27 mouse cellular contexts compared by ENCODE assay signal in genomic region chr6:64063858-64064257, GRCm38 (mm10).
DNase-seq lines count a peak whose midpoint lies in the region; ATAC-seq and TF ChIP-seq lines count a peak whose summit lies in the region.
"Had no signal": no experiment of that assay in that cellular context is flagged by ENCODE, and none has a peak within 500 bp of the region (broad histone marks: within the 10 kb centered on the region; RNA-seq: fewer than 3 reads in every experiment).

No protein-coding gene starts in this region.

- H3K36me3 ChIP-seq in forebrain, postnatal 0 days (ENCODE audit: insufficient read depth) = no peaks in the 10 kb centered on the region
- no peaks in the 10 kb centered on the region for H3K36me3 ChIP-seq in forebrain, embryonic 10.5 days (replicated peaks)
- H3K36me3 ChIP-seq in midbrain, embryonic 13.5 days = no peaks in the 10 kb centered on the region
- H3K36me3 ChIP-seq: embryonic facial prominence, embryonic 13.5 days; G1E; limb, embryonic 10.5 days; limb, embryonic 15.5 days; liver, embryonic 13.5 days; neural tube, embryonic 15.5 days had no signal

- peak; percentile 54 for ATAC-seq in forebrain, postnatal 0 days
- ATAC-seq in midbrain, embryonic 13.5 days = peak; percentile 68; the same call in 1 of the 2 replicates
- ATAC-seq: intestine, embryonic 16.5 days; lung, postnatal 0 days; Patski had no signal

- WGBS in forebrain, postnatal 0 days = 64% methylated on average over 7 of the region's 7 CpGs
- 87% methylated on average over 7 of the region's 7 CpGs for WGBS in forebrain, embryonic 10.5 days
- WGBS in midbrain, embryonic 13.5 days = 34% methylated on average over 7 of the region's 7 CpGs

- TF ChIP-seq CTCF in forebrain, postnatal 0 days (IDR thresholded peaks at IDR 0.05; ENCODE audit: low read depth) = no peak

- no peak overlapping the region for H3K4me3 ChIP-seq in forebrain, postnatal 0 days (ENCODE audit: low read depth, low read length)
- no peak overlapping the region for H3K4me3 ChIP-seq in forebrain, embryonic 10.5 days
- H3K4me3 ChIP-seq in midbrain, embryonic 13.5 days (replicated peaks) = no peak overlapping the region
- H3K4me3 ChIP-seq: embryonic facial prominence, embryonic 13.5 days; limb, embryonic 10.5 days; limb, embryonic 15.5 days; liver, embryonic 13.5 days; megakaryocyte, embryonic 14.5 days; neural tube, embryonic 15.5 days had no signal

- no peak overlapping the region for H3K27ac ChIP-seq in forebrain, postnatal 0 days (ENCODE audit: low read depth, low read length)
- no peak overlapping the region for H3K27ac ChIP-seq in forebrain, embryonic 10.5 days
- H3K27ac ChIP-seq in midbrain, embryonic 13.5 days = peak overlapping the region; percentile 4; the same call in 1 of the 2 replicates
- H3K27ac ChIP-seq: embryonic facial prominence, embryonic 13.5 days; limb, embryonic 10.5 days; limb, embryonic 15.5 days; liver, embryonic 13.5 days; neural tube, embryonic 15.5 days had no signal

- no peaks in the 10 kb centered on the region for H3K4me1 ChIP-seq in forebrain, postnatal 0 days (ENCODE audit: insufficient read depth)
- no peaks in the 10 kb centered on the region for H3K4me1 ChIP-seq in forebrain, embryonic 10.5 days
- 0 out of 2 replicates have a peak, but pooled peaks cover 4% of the 10 kb centered on the region for H3K4me1 ChIP-seq in midbrain, embryonic 13.5 days (replicated peaks)
- H3K4me1 ChIP-seq: embryonic facial prominence, embryonic 13.5 days; limb, embryonic 10.5 days; limb, embryonic 15.5 days; liver, embryonic 13.5 days; megakaryocyte, embryonic 14.5 days; neural tube, embryonic 15.5 days had no signal

- no peaks in the 10 kb centered on the region for H3K9me3 ChIP-seq in forebrain, postnatal 0 days (ENCODE audit: low read length)
- no peaks in the 10 kb centered on the region for H3K9me3 ChIP-seq in forebrain, embryonic 10.5 days
- no peaks in the 10 kb centered on the region for H3K9me3 ChIP-seq in midbrain, embryonic 13.5 days
- H3K9me3 ChIP-seq: embryonic facial prominence, embryonic 13.5 days; G1E; limb, embryonic 10.5 days; limb, embryonic 15.5 days; liver, embryonic 13.5 days; megakaryocyte, embryonic 14.5 days; neural tube, embryonic 15.5 days had no signal

- no peak overlapping the region for H3K4me2 ChIP-seq in forebrain, postnatal 0 days (ENCODE audit: low read depth)
- H3K4me2 ChIP-seq in midbrain, embryonic 13.5 days (replicated peaks) = 0 out of 2 replicates have a peak overlapping the region, but pooled peaks have one; percentile 3
- H3K4me2 ChIP-seq: embryonic facial prominence, embryonic 13.5 days; limb, embryonic 15.5 days; liver, embryonic 13.5 days; neural tube, embryonic 15.5 days had no signal

- no peak overlapping the region for H3K9ac ChIP-seq in forebrain, postnatal 0 days
- H3K9ac ChIP-seq in midbrain, embryonic 13.5 days (replicated peaks) = no peak overlapping the region
- H3K9ac ChIP-seq: embryonic facial prominence, embryonic 13.5 days; limb, embryonic 15.5 days; liver, embryonic 13.5 days; neural tube, embryonic 15.5 days had no signal

- DNase-seq in forebrain, postnatal 0 days = peak; percentile 44
- no peak for DNase-seq in forebrain, embryonic 10.5 days (ENCODE audit: extremely low spot score, low spot score)
- peak; percentile 9 for DNase-seq in right cerebral cortex, postnatal 4 days
- DNase-seq in right cerebral cortex, postnatal 36 days (ENCODE audit: low spot score in 2 of 2) = no peak
- DNase-seq in adrenal gland, postnatal 25 days = no peak
- DNase-seq in adrenal gland, postnatal 36 days = no peak
- DNase-seq in cerebellum, adult 11 months = no peak
- DNase-seq: adrenal gland, postnatal 14 days; cerebellum, adult 18-20 months; cerebellum, postnatal 10 days; gastrocnemius, postnatal 14 days; heart, postnatal 14 days; kidney, adult 9 months; kidney, postnatal 10 days; liver, embryonic 13.5 days; lung, adult 18-20 months; lung, postnatal 4 days had no signal

- no peaks in the 10 kb centered on the region for H3K27me3 ChIP-seq in forebrain, postnatal 0 days (ENCODE audit: insufficient read depth, low read length)
- no peaks in the 10 kb centered on the region for H3K27me3 ChIP-seq in forebrain, embryonic 10.5 days (ENCODE audit: poor library complexity, severe bottlenecking)
- H3K27me3 ChIP-seq in midbrain, embryonic 13.5 days = no peaks in the 10 kb centered on the region
- H3K27me3 ChIP-seq: embryonic facial prominence, embryonic 13.5 days; limb, embryonic 15.5 days; liver, embryonic 13.5 days; megakaryocyte, embryonic 14.5 days; neural tube, embryonic 15.5 days had no signal

Comparison
In these comparisons a context has a peak if more than half of its experiments do, and no peak if none do; other contexts are left out.
1. DNase-seq: peak in forebrain, postnatal 0 days (single experiment) and right cerebral cortex, postnatal 4 days (single experiment); none in forebrain, embryonic 10.5 days (single experiment), right cerebral cortex, postnatal 36 days (0 of 2), adrenal gland, postnatal 25 days (single experiment), adrenal gland, postnatal 36 days (0 of 2) and cerebellum, adult 11 months (single experiment).